Mouse (Mus musculus): ENCODE data around the gene Cab39l.

The Cab39l gene

DNA sequence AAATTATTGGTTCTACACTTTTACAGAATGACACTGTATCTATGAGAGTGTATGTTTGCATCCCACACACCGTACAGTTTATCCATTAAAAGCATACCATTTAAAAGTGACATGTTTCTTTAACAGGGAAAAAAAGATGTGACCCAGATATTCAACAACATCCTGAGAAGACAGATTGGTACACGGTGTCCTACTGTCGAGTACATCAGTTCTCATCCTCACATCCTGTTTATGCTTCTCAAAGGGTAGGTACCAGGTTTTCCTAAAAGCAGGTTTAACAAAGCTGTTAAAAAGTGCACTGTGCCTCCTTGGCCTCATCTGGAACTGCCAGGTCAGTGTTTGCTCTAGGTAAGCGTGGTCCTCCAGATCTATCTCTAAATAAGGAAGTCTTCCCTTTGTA, 65.4 kb downstream of the Cab39l start:
- no peak for DNase-seq (ENCODE audit: low read depth, low spot score)

DNA sequence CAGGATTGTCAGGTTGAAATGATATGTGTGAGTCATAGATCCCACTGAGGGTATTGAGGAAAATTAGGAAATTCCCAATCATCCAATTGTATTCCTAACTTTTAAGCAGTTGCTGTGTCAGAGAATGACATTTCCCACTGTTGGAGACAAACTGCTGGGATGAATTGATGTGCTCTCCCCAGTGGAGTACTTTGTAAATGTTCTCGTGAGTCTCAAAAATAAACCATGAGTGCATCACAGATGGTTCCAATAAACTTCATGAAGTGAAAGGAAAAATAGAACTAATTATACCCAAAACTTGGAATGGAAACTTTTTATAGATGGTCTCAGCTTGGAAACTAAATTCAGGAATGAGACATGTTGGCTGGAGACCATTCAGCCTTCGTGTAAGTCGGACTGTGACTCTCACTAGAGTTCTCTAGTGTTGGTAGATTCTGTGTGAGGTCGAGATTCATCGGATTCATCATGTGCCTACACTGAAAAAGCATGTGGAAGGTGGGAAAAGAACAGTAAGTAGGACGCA, 73.2 kb downstream of the Cab39l start:
- DNase-seq (ENCODE audit: low read depth, low spot score), result peak; percentile 7

DNA sequence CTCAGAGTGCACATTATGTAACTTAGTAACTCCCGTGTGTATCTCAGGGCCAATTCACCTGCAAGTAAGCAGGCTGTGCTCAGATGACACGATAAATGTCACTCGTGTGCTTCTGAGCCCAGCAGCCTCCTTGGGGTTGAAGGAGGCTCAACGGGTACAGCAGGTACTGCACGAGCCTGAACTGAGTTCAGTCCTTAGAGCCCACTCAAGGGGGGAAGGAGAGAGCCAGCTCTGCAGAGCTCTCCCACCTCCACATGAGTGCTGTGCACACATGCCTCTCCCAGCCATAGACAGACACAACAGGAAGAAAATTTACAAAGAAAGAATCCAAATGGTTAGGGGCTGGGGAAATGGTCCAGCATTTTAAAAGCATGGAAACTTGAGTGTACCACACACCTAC, 85.1 kb downstream of the Cab39l start:
- DNase-seq (ENCODE audit: low read depth, low spot score), result no peak

DNA sequence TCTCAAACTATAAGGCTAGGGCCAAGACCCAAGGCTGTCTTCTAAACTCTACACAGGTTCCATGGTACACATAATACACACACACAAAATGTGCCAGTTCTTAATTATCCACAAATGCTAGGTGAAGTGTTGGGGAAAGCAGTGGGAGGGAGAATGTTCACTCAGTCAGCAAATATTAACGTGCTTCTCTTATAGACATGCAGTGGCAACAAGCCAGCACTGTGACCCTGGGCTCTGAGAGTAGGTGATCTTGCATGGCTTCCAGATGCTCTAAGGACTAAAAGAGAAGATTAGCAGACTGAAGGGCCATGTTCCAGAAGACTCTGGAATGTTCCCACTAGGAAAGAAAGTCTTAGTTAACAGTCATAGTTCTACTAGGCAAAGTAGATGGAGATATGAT, 90.0 kb downstream of the Cab39l start:
- no peak for DNase-seq (ENCODE audit: low read depth, low spot score)

DNA sequence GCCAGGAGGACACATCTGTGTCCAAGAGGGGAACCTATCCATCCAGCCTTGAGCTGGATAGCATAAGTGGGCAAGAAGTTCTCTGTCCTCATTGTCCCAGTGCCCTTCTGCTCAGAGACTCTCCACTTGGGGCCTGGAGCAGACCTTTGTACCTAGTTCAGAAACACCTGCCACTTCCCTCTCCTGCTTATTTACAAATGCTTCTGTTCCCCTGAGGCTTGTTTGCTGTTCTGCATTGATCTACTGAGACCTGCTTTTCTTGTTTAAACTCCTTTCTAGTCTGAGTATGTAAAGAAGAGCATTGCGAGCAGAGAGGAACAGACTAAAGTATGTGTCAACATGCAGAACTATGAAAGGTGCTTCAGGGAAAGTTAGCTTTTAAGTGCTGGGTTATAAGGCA, 92.2 kb downstream of the Cab39l start:
- DNase-seq (ENCODE audit: low read depth, low spot score), result no peak

DNA sequence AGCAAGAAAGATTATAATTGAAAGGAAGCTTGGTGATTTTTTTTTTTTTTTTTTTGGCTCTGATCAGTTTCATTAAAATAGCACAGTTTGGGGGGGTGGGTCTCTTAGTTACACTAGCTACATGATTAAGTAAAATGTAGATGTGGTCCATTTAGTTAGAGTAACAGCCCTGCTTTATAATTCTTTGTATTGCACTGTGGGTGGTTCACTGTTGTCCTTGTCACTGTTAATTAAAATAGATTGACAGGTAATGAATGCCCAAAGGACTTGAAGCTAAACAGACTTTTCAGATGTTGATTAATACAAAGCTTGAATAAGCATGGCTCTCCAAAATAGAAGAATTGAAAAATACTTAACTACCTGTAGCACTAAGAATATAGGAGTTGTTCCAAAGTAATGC, 93.1 kb downstream of the Cab39l start:
- no peak for DNase-seq (ENCODE audit: low read depth, low spot score)

DNA sequence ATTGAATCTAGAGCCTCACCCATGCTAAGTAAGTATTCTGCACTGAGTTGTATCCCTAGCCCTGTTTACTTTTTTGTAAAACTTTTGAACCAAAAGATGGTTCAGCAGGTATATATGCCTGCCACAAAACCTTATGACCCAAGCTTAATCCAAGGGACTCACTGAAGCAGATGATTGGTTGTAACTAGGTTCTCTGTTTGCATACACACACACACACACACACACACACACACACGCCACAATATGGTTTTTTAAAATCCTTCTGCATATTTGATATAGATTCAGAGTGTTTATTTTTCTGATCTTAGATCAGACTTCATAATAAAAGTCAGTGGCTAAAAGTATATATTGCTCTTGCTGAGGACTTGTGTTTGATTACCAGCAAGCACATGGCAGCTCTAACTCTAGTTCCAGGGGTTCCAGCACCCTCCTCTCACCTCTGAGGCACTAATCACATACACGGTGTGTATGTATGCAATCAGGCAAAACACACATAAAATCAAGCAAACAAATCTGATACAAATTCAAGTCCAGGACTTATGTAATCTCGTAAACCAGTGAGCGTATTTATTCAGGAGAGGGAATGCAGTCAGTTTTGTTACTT, 97.2 kb downstream of the Cab39l start:
- no peak for DNase-seq (ENCODE audit: low read depth, low spot score)

DNA sequence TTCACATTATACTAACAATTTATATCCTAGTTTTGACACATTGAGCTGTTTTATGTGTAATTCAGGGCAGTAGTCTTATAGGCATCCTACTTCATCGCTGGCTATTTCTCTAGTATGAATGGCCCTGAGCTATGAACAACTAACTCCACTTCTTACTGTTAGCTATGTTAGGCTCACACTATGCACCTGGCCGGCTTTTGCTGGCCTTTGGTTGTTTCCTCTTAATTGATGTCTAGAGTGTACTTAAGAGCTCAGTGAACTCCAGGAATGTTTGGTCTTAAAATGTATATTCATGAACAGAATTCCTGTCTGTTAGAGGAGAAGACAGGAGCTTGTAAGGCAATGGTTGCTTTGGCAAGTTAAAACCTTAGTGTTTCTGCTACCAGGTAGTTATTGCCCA, 99.5 kb downstream of the Cab39l start:
- no peak for DNase-seq (ENCODE audit: low read depth, low spot score)

DNA sequence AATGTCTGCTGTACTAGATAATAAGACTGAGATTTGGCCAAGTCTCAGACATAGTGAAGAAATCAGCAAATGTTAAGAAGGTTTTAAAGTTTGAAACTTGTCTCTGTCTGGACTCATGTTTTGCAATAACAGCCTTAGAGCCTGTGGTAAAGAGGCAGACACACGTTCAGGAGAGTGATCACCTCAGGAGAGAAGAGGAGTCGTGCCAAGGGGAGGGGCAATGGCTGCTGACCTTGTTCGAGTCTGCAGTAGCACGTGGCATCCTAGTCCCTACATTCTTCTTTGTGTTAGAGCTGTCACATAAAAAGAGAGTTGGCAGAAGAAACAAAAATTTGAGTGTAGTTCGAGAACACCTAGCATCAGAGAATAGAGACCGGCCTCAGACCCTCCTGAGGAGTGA, 100.0 kb downstream of the Cab39l start:
- DNase-seq (ENCODE audit: low read depth, low spot score), result no peak

DNA sequence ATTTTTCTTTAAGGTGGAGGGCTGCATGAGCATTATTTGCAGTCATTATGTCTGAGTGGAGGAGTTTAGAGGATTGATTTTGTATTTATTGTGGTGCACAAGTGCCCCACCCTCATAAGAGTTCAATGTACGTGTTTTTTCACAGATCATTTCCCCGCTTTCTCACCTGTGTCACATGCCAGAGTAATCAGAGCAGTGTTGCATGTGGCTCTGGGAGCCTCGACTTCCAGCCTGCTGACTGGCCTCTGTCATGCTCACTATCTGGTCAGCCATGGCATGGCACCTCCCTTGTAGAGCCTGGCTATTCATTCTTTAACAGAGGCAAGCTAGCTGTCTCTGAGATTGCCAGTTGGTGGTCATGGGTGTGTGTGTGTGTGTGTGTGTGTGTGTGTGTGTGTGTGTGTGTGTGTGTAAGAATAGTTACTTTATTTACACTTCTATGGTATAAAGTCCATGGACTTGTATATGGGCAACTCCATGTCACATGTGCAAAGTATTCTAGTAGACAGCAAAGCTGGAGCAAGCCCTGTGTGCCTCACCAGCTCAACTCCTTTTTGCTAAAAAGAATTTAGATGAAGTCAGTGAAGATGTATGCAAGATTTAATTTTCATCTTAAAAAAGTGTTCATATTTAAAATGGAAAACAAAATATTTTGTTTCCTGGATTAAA, 102.5 kb downstream of the Cab39l start:
- no peak for DNase-seq (ENCODE audit: low read depth, low spot score)

DNA sequence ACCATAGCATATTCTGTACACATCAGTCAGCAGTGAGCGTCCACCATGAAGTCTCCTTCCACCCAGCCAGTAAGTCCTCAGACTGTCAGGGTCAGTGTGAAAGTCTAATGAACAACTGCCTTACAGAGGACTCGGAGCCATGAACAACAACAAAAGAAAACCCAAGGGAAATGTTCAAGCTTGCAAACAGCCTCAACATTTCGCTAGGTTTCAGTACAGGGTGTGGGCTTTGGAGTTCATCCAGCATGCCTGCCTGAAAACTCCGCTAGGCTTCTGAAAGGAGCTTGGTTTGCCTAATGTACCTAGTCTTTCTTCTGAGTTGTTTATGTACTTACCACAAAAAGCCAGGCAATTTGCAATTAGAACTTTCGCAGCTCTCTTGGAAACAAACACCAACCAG, 103.2 kb downstream of the Cab39l start:
- no peak for DNase-seq (ENCODE audit: low read depth, low spot score)

DNA sequence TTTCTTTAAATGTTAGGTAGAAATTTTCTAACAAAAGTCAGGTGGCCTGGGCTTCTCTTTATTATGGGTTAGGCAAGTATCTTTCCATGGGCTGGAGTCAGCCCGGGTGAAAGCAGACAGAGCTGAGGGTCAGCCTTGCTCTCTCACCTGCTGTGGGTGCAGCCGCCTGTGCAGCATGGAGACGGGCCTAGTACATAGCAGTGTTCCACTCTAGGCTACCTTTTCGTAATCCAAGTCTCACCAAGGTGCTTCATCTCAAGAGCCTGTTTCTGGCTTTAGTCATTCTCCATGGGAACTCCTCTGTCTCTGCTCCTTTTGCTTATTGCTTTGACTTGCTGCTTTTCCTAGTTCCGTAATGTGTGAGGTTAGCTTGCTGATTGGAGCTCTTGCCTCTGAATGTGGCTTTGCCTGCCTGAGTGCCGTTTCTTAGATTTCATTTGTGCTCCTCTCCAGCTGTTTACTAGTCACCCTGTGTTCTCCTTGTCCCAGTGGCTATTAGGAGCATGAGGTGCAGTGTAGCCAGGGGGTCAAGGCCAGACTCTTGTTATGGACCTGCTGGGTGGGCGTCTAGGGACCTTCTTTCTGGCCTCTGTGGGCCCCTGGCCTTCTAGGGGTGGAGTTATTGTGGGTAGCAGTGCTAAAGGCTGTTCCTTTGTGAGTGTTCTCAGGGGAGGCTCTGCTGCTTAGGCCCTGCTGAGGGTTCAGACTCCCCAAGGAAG, 105.5 kb downstream of the Cab39l start:
- DNase-seq (ENCODE audit: low read depth, low spot score), result no peak

DNA sequence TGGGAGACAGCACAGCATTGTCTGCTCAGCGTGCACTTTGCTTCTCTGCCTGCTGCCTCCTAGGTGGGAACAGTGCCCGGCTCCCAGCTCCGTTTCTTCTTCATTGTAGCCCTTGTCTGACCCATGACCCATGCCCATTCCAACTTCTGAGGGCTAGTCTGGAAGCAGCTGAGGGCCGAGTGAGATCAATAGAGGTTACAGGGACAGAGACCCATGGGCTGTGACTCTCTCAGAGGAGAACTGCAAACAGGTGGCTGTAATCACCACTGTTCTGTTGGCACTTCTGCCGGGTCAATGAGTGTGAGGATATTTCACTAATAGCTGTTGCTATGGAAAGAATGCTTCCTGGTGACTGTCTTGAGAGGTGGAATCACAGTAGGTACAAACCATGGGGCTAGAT, 106.8 kb downstream of the Cab39l start:
- DNase-seq (ENCODE audit: low read depth, low spot score), result no peak

DNA sequence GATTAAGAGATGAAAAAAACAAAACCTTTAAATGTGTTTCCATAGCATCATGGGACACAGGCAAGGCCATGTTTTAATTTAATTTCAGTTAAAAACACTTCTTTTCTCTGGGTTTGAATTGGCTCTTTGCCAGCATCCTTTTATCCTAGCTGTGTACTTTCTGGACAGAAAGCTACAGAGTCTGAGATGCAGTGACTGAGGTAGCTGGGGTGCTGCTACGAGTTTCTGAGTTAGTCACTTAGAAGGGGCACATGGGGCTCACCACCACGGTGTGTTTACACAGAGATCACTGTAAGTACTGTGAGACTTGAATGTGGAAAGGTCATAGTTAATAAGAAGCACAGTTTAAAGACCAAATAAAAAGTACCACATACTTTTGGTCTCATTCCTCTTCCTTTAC, 107.8 kb downstream of the Cab39l start:
- DNase-seq (ENCODE audit: low read depth, low spot score), result no peak

DNA sequence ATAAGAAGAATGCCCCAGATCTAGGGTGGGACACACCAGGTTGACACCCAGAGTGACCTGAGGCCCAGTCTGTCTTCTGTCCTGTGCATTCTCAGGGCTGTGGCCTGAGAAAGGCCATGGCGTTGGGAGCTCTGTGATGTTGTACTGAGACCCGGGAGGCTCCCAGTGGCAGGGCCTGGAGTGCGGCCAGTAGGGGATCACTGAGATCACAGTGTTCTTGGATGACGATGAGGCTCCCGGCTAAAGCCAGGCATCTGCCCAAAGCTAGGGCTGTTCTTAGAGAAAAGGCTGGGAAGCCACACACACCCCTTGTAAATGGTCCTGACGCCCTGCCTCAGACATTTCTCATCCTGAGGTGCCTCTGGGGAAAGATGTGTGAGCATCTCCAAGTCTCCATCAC, 108.3 kb downstream of the Cab39l start:
- peak; percentile 82 for DNase-seq (ENCODE audit: low read depth, low spot score)

DNA sequence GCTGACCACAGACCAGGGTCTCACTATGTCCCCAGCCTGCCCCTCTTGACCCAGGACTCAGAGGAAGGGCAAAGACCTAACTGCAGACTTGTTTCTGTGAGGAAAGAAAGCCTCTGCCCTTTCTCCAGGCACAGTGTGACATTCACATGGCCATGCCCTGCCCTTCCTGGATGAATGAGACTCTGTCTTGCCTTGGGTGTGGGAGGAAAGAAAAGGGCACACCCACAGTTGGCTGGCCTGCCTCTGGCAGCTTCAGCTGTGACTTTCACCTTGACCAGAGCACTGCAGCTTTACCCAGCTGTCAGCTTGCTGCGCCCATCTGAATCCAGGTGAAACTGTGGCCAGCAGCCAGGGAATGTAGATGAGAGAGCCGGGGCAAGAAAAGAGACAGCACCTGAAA, 110.1 kb downstream of the Cab39l start:
- no peak for DNase-seq (ENCODE audit: low read depth, low spot score)

DNA sequence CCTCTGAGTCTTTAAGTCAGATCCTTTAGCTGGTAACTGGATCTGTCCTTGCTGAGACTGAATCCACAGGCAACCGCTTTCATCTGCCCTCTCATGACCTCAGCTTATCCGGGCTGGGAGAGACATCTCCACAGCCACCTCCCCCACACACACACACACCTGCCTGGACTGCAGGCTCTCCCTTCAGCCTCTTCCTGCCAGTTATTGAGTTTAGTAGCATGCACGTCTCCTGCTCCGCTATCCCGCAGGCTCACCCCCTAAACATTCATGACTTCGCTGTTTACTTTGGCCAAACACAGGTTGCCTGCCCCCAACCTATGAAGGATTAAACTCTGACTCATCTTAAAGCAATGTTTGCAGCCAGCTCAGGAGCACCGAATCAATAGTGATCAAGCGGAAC, 111.2 kb downstream of the Cab39l start:
- DNase-seq (ENCODE audit: low read depth, low spot score), result no peak

DNA sequence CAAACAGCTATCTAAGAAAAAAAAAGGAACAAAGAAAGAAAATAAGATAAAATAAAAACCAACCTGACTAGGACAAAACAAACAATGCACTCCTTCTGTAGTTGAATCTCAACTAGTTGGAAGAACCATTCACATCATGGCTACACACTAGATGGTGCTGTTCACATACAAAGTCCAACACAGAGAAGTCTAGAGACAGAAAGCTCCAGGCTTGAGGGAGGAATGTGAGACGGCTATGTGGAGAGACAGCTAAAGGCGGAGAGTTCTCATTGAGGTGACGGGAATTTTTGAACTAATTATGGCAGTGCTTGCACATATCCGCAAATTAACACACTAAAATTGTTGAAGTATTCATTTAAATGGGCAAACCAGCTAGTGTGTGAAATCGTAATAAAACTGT, 113.3 kb downstream of the Cab39l start:
- DNase-seq (ENCODE audit: low read depth, low spot score), result no peak

DNA sequence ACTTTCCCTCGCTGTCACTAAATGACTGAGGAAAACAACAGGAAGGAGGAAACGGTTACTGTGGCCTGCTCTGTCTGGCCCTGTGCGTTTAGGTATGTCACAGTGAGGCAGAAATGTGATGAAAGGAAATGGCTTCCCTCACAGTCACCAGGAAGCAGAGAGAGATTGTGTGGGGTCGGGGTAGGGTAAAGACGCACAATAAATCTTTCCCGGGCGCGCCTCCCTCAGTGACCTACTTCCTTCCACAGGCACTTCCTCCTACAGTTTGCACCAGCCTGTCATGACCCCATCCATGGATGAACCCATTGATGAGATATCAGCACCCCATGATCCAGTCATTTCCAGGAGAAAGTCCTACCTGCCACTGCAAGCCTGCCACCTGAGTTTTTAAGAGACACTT, 114.2 kb downstream of the Cab39l start:
- DNase-seq (ENCODE audit: low read depth, low spot score), result no peak

DNA sequence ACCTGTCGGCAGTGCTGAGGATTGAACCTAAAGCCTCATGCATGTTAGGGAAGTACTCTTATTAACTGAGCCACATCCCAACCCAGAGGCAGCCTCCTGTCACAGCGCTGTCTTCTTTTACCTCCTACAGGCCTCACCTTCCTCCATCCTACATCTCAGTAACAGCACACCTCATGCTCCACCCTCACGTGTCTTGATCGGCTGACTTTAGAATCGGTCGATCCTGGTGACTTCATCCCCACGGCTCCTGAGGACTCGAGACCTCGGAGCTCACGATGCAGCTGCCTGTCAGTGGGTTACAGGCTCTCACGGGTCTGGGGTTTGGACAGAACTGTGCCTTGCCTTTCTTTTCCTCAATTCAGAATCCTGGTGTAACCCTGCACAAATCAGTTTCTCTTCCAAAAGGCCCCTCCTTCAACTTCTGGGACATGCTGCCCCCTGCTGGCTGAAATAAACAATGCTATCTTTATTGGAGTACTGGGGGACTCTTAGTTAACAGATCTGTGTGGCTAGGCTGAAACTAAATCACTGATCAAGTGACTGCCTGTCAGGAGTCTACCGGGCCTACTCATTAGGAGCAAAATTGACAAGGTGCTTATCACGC, 115.3 kb downstream of the Cab39l start:
- peak; percentile 55 for DNase-seq (ENCODE audit: low read depth, low spot score)

DNA sequence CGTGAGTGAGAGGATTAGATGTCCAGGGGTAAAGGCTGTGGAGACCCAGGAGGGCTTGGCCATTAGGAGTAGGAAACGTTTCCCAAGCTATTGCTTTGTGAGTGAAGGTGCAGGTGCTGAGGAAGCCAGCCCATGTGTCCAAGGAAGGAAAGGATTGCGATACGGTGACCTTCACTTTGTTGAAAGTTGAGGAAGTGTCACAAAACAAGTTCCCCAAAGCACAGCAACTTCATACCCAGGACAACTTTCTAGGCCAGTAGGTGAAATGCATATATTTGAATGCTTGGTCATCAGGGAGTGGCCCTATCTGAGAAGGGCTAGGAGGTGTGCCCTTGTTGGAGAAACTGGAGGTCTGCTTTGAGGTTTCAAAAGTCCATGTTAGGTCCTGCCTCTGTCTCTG, 116.3 kb downstream of the Cab39l start:
- no peak for DNase-seq (ENCODE audit: low read depth, low spot score)

DNA sequence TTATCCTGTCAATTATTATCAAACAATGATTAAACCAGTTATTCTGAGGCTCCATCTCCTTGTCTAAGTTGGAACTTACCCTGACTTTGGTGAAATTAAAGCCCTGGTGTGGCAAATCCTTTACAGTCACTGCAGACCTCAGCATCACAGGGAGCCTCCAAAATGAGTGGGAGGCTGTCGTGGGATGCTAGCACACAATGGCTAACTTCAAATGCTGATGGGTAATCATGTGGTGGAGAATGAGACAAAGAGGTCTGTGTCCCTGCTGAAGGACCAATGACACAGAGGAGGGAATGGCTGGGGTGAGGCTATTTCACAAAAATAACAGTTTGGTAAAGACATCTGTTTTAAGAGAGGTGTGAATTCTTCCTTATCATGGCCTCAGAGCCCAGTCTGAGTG, 117.1 kb downstream of the Cab39l start:
- no peak for DNase-seq (ENCODE audit: low read depth, low spot score)

DNA sequence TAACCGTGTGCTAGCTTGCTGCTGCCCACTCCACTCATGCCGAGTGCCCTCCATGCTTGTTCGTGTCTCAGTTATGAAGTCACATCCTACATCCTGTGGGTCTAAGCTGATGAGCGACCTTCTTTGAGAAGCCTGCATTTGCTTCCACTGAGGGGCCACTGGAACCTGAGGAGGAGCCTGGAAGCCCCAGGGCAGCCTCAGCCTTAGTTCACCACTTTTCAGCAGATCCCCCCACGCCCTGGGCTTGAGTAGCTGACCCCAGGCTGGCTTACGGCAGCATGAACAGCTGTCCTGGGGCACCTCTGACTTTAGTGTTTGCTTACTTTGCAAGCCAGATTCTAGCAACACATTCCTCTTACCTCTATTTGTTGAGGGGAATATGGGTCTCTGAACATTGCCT, 126.0 kb downstream of the Cab39l start:
- no peak for DNase-seq (ENCODE audit: low read depth, low spot score)

Data from skeletal muscle tissue, adult 2 months (tissue).